Mouse (Mus musculus) forebrain, embryonic 12.5 days (tissue): ENCODE measurements at regions not wholly inside any gene's neighbourhood (a gene's known extent, or its start where the extent isn't known, plus 50 kb on each side); places are given as distances from the start of the nearest gene placed in this dataset.
A peak's percentile ranks its signal among the peaks of the same experiment; 100 is the strongest.

Source experiments
- ATAC-seq: fragments of 200-750 bp; cut with Nextera tagmentation; 2 replicates; pipeline ENCODE4 v1.8.0; 2017; ENCODE audit warnings: moderate TSS enrichment; ENCODE audit not compliant: low FRiP score
- H3K27ac ChIP-seq: fragments of 300-500 bp; sonication (generic); 2 replicates; pipeline ENCODE4 v1.5.1; 2016; ENCODE audit warnings: mild to moderate bottlenecking
- H3K27me3 ChIP-seq: fragments of 300-500 bp; sonication (generic); 2 replicates; pipeline ENCODE4 v1.6.1; 2016; ENCODE audit warnings: mild to moderate bottlenecking
- H3K36me3 ChIP-seq: fragments of 300-500 bp; sonication (generic); replicated peaks from 2 replicates; pipeline ENCODE4 v1.6.1; 2016; ENCODE audit warnings: mild to moderate bottlenecking
- H3K4me1 ChIP-seq: fragments of 300-500 bp; sonication (generic); 2 replicates; pipeline ENCODE4 v1.6.1; 2016
- H3K4me2 ChIP-seq: fragments of 300-500 bp; sonication (generic); 2 replicates; pipeline ENCODE4 v1.6.1; 2016; ENCODE audit warnings: mild to moderate bottlenecking, moderate library complexity
- H3K4me3 ChIP-seq: fragments of 300-500 bp; sonication (generic); replicated peaks from 2 replicates; pipeline ENCODE4 v1.5.1; 2016; ENCODE audit warnings: mild to moderate bottlenecking
- H3K9ac ChIP-seq: fragments of 300-500 bp; sonication (generic); 2 replicates; pipeline ENCODE4 v1.6.1; 2016; ENCODE audit warnings: mild to moderate bottlenecking
- H3K9me3 ChIP-seq: fragments of 300-500 bp; sonication (generic); 2 replicates; pipeline ENCODE4 v1.6.1; 2016
- WGBS: fragments of 180-500 bp; shearing (Covaris S2); methylation state at CpG from one replicate; pipeline ENCODE4 v1.1.7; 2016; 5-methylcytosine and 5-hydroxymethylcytosine counted together

GRCm38 (mm10) chr15:61351729-61352342, 429.0 kb upstream of the A1bg start:
- no peak overlapping the region for H3K27ac ChIP-seq
- WGBS: 74% methylated on average over 5 of the region's 5 CpGs

GRCm38 (mm10) chr15:61345101-61345500, 422.3 kb upstream of the A1bg start:
- ATAC-seq: peak; percentile 49; the same call in 1 of the 2 replicates
- H3K4me3 ChIP-seq: no peak overlapping the region
- no peak overlapping the region for H3K27ac ChIP-seq
- H3K4me2 ChIP-seq: no peak overlapping the region
- 13% methylated on average over 4 of the region's 4 CpGs for WGBS
- H3K9me3 ChIP-seq: no peaks in the 10 kb centered on the region
- H3K9ac ChIP-seq: no peak overlapping the region
- H3K36me3 ChIP-seq: no peaks in the 10 kb centered on the region
- no peaks in the 10 kb centered on the region; the same call in 1 of the 2 replicates for H3K4me1 ChIP-seq
- no peaks in the 10 kb centered on the region for H3K27me3 ChIP-seq

More at GRCm38 (mm10) chr15:61351729-61352342, 429.0 kb upstream of the A1bg start:
- H3K36me3 ChIP-seq: no peaks in the 10 kb centered on the region
- ATAC-seq: no peak
- H3K4me1 ChIP-seq: no peaks in the 10 kb centered on the region
- H3K9me3 ChIP-seq: no peaks in the 10 kb centered on the region
- H3K27me3 ChIP-seq: no peaks in the 10 kb centered on the region
- H3K4me3 ChIP-seq: no peak overlapping the region
- H3K9ac ChIP-seq: no peak overlapping the region
- no peak overlapping the region for H3K4me2 ChIP-seq

- Histone ChIP-seq H3K9me3 (no peaks in the 10 kb centered on the region), H3K27me3 (no peaks in the 10 kb centered on the region), H3K4me3 (no peak overlapping the region), H3K36me3 (no peaks in the 10 kb centered on the region), H3K9ac (no peak overlapping the region), H3K27ac (no peak overlapping the region), H3K4me2 (no peak overlapping the region), H3K4me1 (no peaks in the 10 kb centered on the region; the same call in 1 of the 2 replicates)
- no peak for ATAC-seq
- 88% methylated on average over 1 of the region's 1 CpGs for WGBS
Observed at GRCm38 (mm10) chr15:61342618-61343017, 419.8 kb upstream of the A1bg start.

GRCm38 (mm10) chr15:61327925-61328324, 405.1 kb upstream of the A1bg start:
- Histone ChIP-seq H3K27me3 (no peaks in the 10 kb centered on the region), H3K4me3 (no peak overlapping the region), H3K27ac (no peak overlapping the region), H3K36me3 (no peaks in the 10 kb centered on the region), H3K4me2 (no peak overlapping the region), H3K9ac (no peak overlapping the region), H3K9me3 (no peaks in the 10 kb centered on the region), H3K4me1 (no peaks in the 10 kb centered on the region)
- no peak for ATAC-seq
- 85% methylated on average over 2 of the region's 2 CpGs for WGBS

- H3K27ac ChIP-seq: no peak overlapping the region
- no peaks in the 10 kb centered on the region for H3K9me3 ChIP-seq
- ATAC-seq: no peak
- no peak overlapping the region for H3K4me3 ChIP-seq
- H3K9ac ChIP-seq: no peak overlapping the region
- no peaks in the 10 kb centered on the region for H3K27me3 ChIP-seq
- no peak overlapping the region for H3K4me2 ChIP-seq
- no peaks in the 10 kb centered on the region for H3K36me3 ChIP-seq
- WGBS: 91% methylated on average over 7 of the region's 7 CpGs
- H3K4me1 ChIP-seq: no peaks in the 10 kb centered on the region
Observed at GRCm38 (mm10) chr15:61322243-61322642, 399.4 kb upstream of the A1bg start.

DNA sequence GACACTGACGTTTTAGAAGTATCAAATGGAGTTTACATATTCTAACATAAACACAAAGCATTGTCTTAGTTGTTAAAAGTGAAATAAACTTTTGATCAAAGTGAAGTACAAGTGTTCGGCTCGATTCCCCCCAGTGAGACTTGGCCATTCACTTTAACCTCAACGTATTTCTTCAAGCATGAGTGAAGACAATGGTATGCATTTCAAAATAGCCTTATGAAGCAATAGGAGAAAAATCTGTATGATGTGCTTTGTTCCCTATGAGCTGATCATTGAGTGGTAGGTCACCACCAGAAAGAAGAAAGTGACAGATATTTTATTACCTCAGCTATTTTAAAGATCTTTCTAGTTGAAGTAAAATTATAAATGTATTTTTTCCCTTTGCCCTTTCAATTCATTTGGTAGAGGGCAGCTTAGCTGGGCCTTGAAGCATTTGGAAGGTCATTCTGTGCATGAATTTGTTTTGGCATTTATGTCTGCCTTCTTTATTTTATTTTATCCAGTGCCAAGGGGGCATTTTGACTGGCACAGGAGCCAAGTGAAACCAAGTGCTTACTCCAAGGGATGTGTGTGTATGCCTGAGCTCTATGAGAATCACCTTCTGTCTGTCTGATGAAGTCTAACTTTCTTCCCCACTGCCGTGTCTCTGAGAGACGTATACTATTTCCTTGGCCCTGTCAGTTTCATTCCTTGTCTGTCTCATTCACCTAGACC, 386.8 kb upstream of the A1bg start:
- H3K9ac ChIP-seq: no peak overlapping the region
- H3K27ac ChIP-seq: no peak overlapping the region
- no peak overlapping the region for H3K4me2 ChIP-seq
- no peaks in the 10 kb centered on the region for H3K27me3 ChIP-seq
- 82% methylated on average over 6 of the region's 6 CpGs for WGBS
- H3K4me1 ChIP-seq: no peaks in the 10 kb centered on the region
- no peak overlapping the region for H3K4me3 ChIP-seq
- ATAC-seq: no peak
- H3K9me3 ChIP-seq: no peaks in the 10 kb centered on the region
- no peaks in the 10 kb centered on the region for H3K36me3 ChIP-seq

DNA sequence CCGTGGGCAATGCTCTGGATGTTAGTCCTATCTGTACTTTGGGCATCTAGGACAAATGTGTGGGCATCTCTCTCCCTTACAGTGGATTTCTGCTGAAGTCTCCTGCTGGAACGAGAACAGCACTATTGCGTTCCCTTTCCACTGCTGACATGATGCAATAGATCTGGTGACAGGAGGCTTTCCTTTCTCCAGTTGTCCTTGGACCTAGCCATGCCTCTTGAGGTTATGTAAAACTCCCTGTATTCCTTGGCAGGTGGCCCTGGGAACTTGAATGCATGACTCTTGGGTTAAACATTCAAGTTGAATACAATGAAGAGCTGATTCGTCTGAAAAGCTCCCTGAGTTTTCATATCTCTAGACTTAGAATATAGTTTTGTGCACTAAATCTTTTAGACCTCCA, 386.1 kb upstream of the A1bg start:
- no peak overlapping the region for H3K4me2 ChIP-seq
- no peaks in the 10 kb centered on the region for H3K27me3 ChIP-seq
- H3K4me3 ChIP-seq: no peak overlapping the region
- H3K9ac ChIP-seq: no peak overlapping the region
- H3K4me1 ChIP-seq: no peaks in the 10 kb centered on the region
- WGBS: 87% methylated on average over 4 of the region's 4 CpGs
- no peak overlapping the region for H3K27ac ChIP-seq
- ATAC-seq: no peak
- H3K36me3 ChIP-seq: no peaks in the 10 kb centered on the region
- H3K9me3 ChIP-seq: no peaks in the 10 kb centered on the region

- WGBS: 75% methylated on average over 3 of the region's 3 CpGs
- Histone ChIP-seq H3K4me2 (no peak overlapping the region), H3K9ac (no peak overlapping the region), H3K27ac (no peak overlapping the region), H3K9me3 (no peaks in the 10 kb centered on the region), H3K36me3 (no peaks in the 10 kb centered on the region), H3K27me3 (no peaks in the 10 kb centered on the region), H3K4me1 (no peaks in the 10 kb centered on the region), H3K4me3 (no peak overlapping the region)
- ATAC-seq: no peak
Observed at GRCm38 (mm10) chr15:61304546-61304945, 381.7 kb upstream of the A1bg start.

DNA sequence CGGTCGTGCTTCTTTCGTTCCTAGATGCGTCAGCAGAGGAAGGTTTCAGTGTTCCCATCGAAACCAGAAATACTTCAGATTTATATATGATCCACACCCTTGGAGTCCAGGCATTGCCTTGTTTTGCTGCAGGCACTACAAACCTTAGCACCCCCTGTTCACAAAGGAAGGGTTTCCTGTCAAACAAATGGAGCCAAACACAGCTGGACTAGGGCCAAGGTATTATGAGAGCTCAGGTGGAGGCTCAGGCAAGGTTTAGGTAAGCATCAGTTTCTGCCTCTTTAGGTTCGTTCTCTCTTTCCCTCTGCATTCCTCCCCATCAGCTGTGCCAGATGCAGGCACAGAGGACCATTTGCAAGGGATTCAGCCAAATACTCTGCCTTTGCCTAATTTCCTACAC, 377.0 kb upstream of the A1bg start:
- Histone ChIP-seq H3K9ac (no peak overlapping the region), H3K9me3 (no peaks in the 10 kb centered on the region), H3K4me2 (no peak overlapping the region), H3K27me3 (no peaks in the 10 kb centered on the region), H3K27ac (no peak overlapping the region), H3K4me3 (no peak overlapping the region), H3K36me3 (no peaks in the 10 kb centered on the region), H3K4me1 (no peaks in the 10 kb centered on the region)
- no peak for ATAC-seq
- 93% methylated on average over 6 of the region's 6 CpGs for WGBS

DNA sequence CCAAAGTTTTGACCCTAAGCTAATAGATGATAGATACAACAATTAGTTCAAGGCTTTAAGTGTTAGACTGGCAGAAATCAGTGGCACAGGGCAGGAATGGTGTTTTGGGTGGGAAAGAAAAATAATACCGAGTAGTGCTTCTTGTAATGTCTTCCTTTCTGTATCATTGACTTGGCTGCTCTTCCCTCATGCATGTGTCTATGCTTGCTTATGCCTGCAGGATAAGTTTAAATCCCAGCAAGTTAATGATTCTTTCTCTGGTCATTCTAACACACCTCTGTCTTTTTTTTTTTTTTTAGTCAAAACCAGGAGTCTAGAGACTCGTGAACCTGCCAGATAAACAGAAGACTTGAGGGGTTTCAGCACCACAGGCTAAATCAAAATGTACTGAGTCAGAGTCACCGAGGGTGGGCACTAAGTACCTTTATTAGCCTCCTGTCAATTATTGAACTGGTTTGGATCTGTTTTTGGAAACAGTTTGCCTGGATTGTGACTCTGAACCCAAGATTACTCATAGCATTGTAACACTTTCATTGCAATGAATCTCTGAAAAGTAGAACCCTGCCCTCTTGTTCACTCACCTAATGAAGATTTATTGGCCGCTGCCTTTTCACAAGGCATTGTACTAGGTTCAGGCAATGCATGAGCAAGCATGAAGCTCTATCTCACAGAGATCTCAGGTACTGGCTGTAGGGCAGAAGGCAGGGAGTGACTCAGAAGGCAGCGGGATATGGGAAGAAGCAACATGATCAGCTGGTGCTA, 374.8 kb upstream of the A1bg start:
- Histone ChIP-seq H3K4me3 (no peak overlapping the region), H3K9me3 (no peaks in the 10 kb centered on the region), H3K36me3 (no peaks in the 10 kb centered on the region), H3K9ac (no peak overlapping the region), H3K4me1 (no peaks in the 10 kb centered on the region), H3K27me3 (no peaks in the 10 kb centered on the region), H3K4me2 (no peak overlapping the region), H3K27ac (no peak overlapping the region)
- no peak for ATAC-seq
- 90% methylated on average over 5 of the region's 5 CpGs for WGBS

GRCm38 (mm10) chr15:61294616-61295015, 371.8 kb upstream of the A1bg start:
- Histone ChIP-seq H3K36me3 (no peaks in the 10 kb centered on the region), H3K9me3 (no peaks in the 10 kb centered on the region), H3K4me3 (no peak overlapping the region), H3K9ac (no peak overlapping the region), H3K27me3 (no peaks in the 10 kb centered on the region), H3K4me1 (no peaks in the 10 kb centered on the region), H3K27ac (no peak overlapping the region), H3K4me2 (no peak overlapping the region)
- 87% methylated on average over 2 of the region's 2 CpGs for WGBS
- ATAC-seq: no peak

DNA sequence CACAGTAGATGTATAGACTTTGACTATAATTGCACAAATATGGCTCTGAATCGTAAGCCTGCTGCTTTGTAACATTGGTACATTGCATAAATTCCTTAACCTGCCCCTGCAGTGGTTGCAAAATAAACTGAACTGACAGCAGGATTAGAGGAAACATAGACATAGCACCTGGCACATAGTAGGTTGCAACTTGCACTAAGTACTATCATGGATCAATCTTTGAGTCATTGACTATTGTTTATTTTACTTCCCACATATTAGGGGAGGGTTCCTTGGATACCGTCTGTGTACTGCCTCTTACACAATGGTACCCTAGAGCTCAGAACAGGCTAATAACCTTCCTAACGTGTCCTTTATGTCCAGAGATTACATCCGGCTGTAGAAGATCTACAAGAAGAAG, 371.3 kb upstream of the A1bg start:
- ATAC-seq: no peak
- no peaks in the 10 kb centered on the region for H3K4me1 ChIP-seq
- no peak overlapping the region for H3K4me3 ChIP-seq
- no peaks in the 10 kb centered on the region for H3K27me3 ChIP-seq
- H3K36me3 ChIP-seq: no peaks in the 10 kb centered on the region
- no peak overlapping the region for H3K4me2 ChIP-seq
- H3K9me3 ChIP-seq: no peaks in the 10 kb centered on the region
- H3K27ac ChIP-seq: no peak overlapping the region
- no peak overlapping the region for H3K9ac ChIP-seq
- 81% methylated on average over 4 of the region's 4 CpGs for WGBS
